Mouse (Mus musculus) stomach, postnatal 0 days (tissue): ENCODE measurements at regions not wholly inside any gene's neighbourhood (a gene's known extent, or its start where the extent isn't known, plus 50 kb on each side); places are given as distances from the start of the nearest gene placed in this dataset.

Experiments used
- CTCF ChIP-seq: IDR thresholded peaks from 2 replicates; pipeline ENCODE4 v1.5.1; 2016; ENCODE audit warnings: antibody characterized with exemption, low read depth, mild to moderate bottlenecking, moderate library complexity
- EP300 ChIP-seq: optimal IDR thresholded peaks from 2 replicates; pipeline ENCODE3; 2016; ENCODE audit warnings: antibody characterized with exemption

DNA sequence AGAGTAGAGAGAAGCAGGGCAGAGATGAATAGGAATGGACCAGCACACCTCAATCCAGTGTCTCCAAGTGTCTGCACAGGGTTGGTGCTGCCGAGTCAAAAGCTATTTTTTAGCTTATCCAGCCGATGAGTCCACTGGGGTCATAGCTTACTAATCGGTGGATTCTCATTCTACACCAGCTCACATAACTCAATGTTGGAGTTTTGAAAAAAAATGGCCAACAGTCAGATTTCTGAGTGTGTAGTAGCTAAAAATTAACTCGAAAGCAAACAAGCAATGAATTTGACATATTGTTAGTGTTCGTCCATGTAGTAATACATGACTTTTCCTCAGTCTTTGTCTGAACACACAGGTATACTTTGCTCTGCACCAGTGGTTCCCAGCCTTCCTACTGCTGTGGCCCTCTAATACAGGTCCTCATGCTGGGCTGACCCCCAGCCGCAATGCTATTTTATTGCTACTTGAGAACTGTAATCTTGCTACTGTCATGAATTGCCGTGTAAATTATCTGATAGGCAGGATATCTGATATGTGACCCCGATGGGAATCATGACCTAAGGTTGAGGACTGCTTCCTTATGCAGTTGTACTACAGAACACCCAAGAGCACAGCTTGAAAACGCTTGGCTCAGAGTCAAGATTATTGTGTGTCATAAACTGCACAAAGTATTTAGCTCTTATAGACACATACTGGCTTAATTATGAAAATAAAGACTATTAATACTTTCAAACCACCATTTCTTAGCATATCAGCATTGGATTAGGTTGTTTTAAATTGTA is 621.1 kb upstream of the Sall1 start:
- TF ChIP-seq CTCF: no peak
- TF ChIP-seq EP300: no peak
